Mouse (Mus musculus): ENCODE measurements around the gene Gm973.

The Gm973 gene

GRCm38 (mm10) chr1:59516026-59516917 is at the start of gene Gm973:
Gm973 (plus strand) TSS chr1:59516264.
- DNase-seq (ENCODE audit: low spot score in 2 of 2): peak; percentile 40 to 63

GRCm38 (mm10) chr1:59469170-59469569 is 46.9 kb upstream of the Gm973 start:
- DNase-seq (ENCODE audit: low spot score in 2 of 2): no peak

- no peak for DNase-seq (ENCODE audit: low spot score in 2 of 2)
Measured at GRCm38 (mm10) chr1:59470766-59471165, 45.3 kb upstream of the Gm973 start.

DNA sequence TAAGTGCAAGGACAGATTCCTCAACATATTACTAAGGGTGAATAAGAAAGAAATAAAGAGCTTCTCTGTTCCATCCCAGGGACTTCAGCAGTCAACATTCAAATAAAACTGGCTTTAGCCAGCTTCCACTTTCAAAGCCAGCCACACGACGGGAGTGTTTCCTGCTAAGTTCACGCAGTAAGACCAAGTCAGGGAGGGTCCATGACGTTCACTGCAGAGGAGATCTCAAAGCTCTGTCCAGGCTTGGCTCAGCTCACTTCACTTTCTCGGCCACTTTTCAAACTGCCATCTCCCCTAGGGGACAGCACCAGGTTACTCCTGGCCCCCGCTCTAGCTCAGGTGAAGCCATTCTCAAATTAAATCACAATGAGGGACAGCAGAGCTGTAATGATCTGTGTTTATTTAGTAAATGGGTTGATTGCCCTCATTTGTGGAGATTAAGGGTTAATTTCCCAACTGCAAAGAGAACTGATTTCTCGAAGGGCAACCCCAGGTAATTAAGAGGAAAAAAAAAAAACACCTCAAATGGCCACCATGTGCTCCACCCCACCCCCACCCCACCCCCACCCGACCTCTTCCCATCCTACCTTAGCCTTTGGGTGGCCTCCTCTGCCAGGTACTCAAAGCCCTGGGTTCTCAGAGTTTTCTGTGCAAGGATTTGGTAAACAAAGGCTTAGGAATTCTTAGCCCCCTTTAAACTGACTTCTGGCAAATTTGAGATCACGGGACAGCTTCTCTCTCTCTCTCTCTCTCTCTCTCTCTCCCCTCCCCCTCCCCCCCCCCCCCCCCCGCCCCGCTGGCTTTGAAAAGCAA is 43.5 kb upstream of the Gm973 start:
- no peak for DNase-seq (ENCODE audit: low spot score in 2 of 2)

DNA sequence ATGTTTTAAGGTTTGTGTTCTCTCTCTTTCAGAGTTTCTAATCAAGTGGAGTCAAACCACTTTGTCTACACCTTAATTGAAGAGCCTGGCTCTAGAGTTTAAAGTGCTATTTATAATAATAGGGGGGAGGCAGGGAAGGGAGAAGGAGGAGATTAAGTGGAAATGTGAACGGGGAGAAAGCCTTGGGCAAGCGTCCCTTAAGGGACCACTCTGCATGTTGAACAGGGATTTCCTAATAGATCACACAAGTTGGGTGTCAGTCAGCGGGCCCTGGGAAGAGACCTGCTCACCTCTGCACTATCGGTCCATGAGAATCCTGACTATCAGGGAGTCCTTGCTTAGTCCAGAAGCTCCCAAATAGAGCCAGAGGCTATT is 42.9 kb upstream of the Gm973 start:
- DNase-seq (ENCODE audit: low spot score in 2 of 2): no peak

GRCm38 (mm10) chr1:59475618-59476017 is 40.4 kb upstream of the Gm973 start:
- no peak for DNase-seq (ENCODE audit: low spot score in 2 of 2)

DNA sequence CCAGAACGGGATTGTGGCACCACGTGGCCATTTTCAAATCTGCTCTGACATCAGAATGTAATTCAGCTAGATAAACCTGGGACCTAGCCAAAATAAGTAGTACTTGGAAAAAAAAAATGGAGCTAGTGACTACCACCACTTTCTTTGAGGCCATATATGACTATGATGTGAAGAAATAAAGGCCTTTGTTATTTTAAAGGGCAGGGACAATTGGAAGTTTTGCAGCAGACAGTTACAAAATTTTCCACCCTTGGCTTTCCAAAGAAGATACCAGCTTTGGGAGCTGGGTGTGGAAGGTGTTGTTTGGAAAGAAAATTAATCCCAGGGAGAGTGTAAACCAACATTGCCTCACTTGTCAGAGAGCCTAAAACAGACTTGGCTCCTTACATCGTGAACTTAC is 37.2 kb upstream of the Gm973 start:
- DNase-seq (ENCODE audit: low spot score in 2 of 2): no peak

GRCm38 (mm10) chr1:59480821-59481455 is 35.1 kb upstream of the Gm973 start:
- no peak for DNase-seq (ENCODE audit: low spot score in 2 of 2)

DNA sequence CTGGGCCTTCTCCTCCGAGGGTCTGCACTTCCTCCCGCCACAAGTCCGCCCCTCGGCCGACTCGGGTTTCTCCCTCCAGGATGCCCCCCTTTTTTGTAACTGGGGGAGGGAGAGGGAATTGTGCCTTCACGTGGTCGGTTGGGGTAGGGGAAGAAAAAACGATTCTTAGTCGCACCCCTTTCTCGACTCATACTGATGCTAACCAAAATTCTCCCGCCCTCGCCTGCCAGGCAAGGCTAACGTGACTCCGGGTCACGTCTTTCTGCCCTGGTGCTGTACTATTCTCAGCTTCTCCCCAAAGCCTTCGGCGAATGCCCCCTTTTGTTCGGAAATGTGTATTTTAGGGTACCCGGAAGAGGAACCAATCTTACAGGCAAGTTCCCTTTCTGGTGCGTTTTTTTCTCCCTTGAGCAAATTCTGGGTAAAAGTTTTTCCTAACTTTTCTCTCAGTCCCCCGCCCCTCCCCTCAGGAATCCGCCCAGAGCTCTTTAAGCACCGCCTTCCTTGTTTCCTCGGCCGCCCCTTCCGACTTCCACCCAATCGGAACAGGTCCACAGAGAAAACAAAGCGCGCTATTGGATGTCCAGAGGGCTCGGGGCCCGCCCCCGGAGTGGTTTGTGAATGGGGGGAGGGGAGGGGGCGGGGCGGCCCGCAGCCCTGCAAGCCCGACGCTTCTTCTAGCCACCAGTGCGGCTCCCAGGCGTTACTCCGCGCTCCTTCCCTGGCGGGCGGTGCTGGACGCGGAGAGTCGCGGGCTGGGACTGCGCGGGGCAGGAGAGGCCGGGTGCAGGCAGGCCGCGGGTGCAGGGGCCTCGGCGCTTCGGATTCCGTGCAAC is 34.4 kb upstream of the Gm973 start:
- peak; percentile 94 to 96 for DNase-seq (ENCODE audit: low spot score in 2 of 2)

- DNase-seq (ENCODE audit: low spot score in 2 of 2): peak in 1 of 2 experiments; percentile 63
Measured at GRCm38 (mm10) chr1:59482331-59482695, 33.8 kb upstream of the Gm973 start, which contains the start of gene Fzd7. Fzd7 (plus strand) TSS chr1:59482424.

DNA sequence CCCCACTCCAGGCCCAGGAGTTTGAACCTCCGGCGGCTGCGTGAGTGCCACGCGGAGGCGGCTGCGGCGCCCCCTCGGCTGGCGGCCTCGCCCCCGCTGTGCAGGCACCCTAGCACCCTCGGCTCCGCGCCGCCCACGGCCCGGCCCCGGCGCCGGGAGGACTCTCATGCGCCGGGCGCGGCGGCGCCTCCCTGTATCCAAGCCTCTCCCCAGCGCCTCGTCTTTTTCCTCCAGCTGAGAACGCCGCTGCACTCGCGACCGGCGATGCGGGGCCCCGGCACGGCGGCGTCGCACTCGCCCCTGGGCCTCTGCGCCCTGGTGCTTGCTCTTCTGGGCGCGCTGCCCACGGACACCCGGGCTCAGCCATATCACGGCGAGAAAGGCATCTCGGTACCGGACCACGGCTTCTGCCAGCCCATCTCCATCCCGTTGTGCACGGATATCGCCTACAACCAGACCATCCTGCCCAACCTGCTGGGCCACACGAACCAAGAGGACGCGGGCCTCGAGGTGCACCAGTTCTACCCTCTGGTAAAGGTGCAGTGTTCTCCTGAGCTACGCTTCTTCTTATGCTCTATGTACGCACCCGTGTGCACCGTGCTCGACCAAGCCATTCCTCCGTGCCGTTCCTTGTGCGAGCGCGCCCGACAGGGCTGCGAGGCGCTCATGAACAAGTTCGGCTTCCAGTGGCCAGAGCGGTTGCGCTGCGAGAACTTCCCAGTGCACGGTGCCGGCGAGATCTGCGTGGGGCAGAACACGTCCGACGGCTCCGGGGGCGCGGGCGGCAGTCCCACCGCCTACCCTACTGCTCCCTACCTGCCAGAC is 33.2 kb upstream of the Gm973 start:
- DNase-seq (ENCODE audit: low spot score in 2 of 2): peak in 1 of 2 experiments; percentile 51

DNA sequence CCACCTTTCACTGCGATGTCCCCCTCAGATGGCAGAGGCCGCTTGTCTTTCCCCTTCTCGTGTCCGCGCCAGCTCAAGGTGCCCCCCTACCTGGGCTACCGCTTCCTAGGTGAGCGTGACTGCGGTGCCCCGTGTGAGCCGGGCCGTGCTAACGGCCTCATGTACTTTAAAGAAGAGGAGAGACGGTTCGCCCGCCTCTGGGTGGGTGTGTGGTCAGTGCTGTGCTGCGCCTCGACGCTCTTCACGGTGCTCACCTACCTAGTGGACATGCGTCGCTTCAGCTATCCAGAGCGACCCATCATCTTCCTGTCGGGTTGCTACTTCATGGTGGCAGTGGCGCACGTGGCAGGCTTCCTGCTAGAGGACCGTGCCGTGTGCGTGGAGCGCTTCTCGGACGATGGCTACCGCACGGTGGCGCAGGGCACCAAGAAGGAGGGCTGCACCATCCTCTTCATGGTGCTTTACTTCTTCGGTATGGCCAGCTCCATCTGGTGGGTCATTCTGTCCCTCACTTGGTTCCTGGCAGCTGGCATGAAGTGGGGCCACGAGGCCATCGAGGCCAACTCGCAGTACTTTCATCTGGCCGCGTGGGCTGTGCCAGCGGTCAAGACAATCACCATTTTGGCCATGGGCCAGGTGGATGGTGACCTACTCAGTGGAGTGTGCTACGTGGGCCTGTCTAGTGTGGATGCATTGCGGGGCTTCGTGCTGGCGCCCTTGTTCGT is 32.4 kb upstream of the Gm973 start:
- peak; percentile 71 to 80 for DNase-seq (ENCODE audit: low spot score in 2 of 2)

DNA sequence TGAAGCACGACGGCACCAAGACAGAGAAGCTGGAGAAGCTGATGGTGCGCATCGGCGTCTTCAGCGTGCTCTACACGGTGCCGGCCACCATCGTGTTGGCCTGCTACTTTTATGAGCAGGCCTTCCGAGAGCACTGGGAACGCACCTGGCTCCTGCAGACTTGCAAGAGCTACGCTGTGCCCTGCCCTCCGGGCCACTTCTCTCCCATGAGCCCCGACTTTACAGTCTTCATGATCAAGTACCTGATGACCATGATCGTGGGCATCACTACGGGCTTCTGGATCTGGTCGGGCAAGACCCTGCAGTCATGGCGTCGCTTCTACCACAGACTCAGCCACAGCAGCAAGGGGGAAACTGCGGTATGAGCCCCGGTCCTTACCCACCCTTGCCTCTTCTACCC is 31.8 kb upstream of the Gm973 start:
- DNase-seq (ENCODE audit: low spot score in 2 of 2): no peak

DNA sequence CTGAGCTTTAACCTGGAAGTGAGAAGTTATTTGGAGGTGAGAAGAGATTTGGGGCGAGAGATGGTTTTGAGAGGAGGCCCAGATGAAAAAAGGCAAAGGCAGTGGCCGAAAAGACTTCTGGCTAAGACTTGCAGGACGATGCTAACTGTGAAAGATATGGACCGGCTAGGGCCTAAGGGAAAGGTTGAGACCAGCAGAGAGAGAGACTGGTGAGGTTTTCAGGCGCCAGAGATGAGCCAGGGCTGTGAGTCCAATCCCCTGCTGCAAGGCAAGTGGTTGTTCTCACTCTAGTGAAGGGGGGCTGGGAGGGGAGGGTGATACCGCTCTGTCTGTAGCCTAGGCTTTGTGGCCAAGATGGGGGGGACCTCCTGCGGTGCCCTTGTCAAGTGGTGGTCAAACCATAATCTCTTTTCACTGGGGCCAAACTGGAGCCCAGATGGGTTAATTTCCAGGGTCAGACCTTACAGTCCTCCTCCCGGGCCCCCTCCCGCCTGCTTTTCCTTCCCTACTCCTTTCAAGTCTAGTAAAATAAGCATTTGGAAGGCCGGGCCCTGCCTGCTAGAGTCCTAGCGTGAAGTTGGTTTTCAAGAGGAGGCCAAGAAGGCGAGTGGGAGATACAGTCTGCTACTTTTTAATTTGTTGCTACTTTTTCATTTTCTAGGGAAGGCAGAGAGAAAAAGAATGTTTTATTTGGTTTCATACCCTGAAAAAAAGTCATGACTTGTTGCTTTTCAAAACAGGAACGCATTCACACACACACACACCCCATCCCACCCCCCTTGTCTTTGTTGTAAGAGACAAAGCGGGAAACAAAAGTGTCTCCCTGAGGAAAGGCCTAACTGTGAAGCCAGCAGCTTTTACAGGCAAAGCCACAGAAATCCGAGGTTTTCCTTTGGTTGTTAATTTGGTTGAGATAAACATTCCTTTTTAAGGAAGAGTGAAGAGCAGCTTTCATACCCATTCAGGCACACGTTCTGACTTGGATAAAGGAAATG is 31.0 kb upstream of the Gm973 start:
- DNase-seq (ENCODE audit: low spot score in 2 of 2): peak in 1 of 2 experiments; percentile 21

- no peak for DNase-seq (ENCODE audit: low spot score in 2 of 2)
Measured at GRCm38 (mm10) chr1:59485803-59486202, 30.3 kb upstream of the Gm973 start.

DNA sequence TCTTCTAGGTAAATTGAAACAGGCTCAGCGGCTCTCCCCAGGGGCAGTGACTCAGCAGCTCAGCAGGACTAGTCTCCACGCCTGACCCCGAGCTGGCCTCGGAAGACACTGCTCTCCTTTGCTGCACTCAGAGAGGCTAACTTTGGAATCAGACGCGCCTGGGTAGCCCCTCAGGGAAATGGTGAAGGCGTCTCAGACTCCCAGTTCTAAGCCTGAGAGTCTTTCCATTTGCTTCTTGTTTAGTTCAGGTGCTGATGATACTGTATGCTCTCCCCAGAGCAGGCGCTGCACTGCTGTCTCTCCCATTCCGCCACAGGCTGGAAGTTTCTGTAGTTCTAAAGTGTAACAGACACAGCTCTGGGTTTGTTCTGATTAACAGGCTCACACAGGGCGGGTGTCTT is 28.4 kb upstream of the Gm973 start:
- no peak for DNase-seq (ENCODE audit: low spot score in 2 of 2)

DNA sequence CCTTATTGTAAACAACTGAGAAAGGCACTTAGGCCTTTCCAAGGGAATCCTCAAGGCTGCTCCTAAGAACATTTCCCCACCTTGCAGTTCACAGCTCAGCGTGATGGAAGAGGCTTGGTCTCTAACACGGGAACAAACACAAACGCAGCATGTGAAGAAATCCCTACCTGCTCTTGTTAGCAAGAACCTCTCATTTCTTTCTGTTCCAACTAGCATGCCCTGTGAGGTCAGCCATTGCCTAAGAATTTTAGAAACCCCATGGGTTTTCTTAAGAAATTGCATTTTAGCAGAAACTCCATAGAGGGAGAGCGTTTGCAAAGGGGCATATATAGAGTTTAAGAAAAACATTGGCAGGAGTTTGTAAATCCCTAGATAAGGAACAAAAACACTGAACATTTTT is 27.6 kb upstream of the Gm973 start:
- DNase-seq (ENCODE audit: low spot score in 2 of 2): no peak

DNA sequence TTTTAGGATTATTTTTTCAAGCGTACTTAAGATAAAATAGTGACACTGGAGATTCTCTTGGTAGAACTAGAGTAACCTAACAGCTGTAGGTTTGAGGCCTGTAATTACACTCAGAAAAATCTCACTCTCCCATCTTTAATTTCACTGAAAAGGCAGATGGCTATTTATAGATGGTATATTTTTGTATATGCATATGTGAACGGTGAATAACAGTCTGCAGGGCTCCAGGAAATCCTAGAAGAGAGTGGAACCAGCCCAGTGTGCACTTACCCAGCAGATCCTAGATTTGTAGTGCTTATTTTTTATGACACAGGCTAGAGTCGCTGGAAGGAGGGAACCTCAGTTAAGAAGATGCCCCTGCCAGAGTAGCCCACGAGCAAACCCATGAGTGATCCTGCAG is 27.1 kb upstream of the Gm973 start:
- DNase-seq (ENCODE audit: low spot score in 2 of 2): no peak

GRCm38 (mm10) chr1:59491517-59491916 is 24.5 kb upstream of the Gm973 start:
- no peak for DNase-seq (ENCODE audit: low spot score in 2 of 2)
